Mouse (Mus musculus) forebrain, embryonic 16.5 days (tissue): ENCODE measurements around the gene Timp3. TPM values are rescaled to one million over a fixed set of nuclear protein-coding genes. Genes with fewer than 3 reads are reported as not detected.
A peak's percentile ranks its signal among the peaks of the same experiment; 100 is the strongest.
"Not testable (repeated sequence)": the region's sequence is repeated elsewhere in the genome, so short reads cannot be mapped to it uniquely, and the experiment has no call there.

Experiments used
- ATAC-seq: fragments of 200-750 bp; cut with Nextera tagmentation; 2 replicates; pipeline ENCODE4 v1.8.0; 2017; ENCODE audit warnings: mild to moderate bottlenecking, moderate library complexity
- H3K27ac ChIP-seq: fragments of 300-500 bp; sonication (generic); 2 replicates; pipeline ENCODE4 v1.5.1; 2014; ENCODE audit warnings: low read length, control low read depth
- H3K27me3 ChIP-seq: fragments of 300-500 bp; sonication (generic); replicated peaks from 2 replicates; pipeline ENCODE4 v1.6.1; 2014; ENCODE audit warnings: low read length; ENCODE audit not compliant: control insufficient read depth, insufficient read depth
- H3K36me3 ChIP-seq: fragments of 300-500 bp; sonication (generic); 2 replicates; pipeline ENCODE4 v1.6.1; 2014; ENCODE audit not compliant: control insufficient read depth, insufficient read depth
- H3K4me1 ChIP-seq: fragments of 300-500 bp; sonication (generic); replicated peaks from 2 replicates; pipeline ENCODE4 v1.6.1; 2014; ENCODE audit warnings: low read length; ENCODE audit not compliant: control insufficient read depth, insufficient read depth
- H3K4me2 ChIP-seq: fragments of 300-500 bp; sonication (generic); 2 replicates; pipeline ENCODE4 v1.6.1; 2014; ENCODE audit warnings: mild to moderate bottlenecking, low read length, control low read depth
- H3K4me3 ChIP-seq: fragments of 300-500 bp; sonication (generic); replicated peaks from 2 replicates; pipeline ENCODE4 v1.5.1; 2014; ENCODE audit warnings: mild to moderate bottlenecking, low read length, control low read depth
- H3K9ac ChIP-seq: fragments of 300-500 bp; sonication (generic); replicated peaks from 2 replicates; pipeline ENCODE4 v1.6.1; 2014; ENCODE audit warnings: low read depth, low read length, control low read depth
- H3K9me3 ChIP-seq: fragments of 300-500 bp; sonication (generic); 2 replicates; pipeline ENCODE4 v1.6.1; 2016; ENCODE audit warnings: low read length; ENCODE audit not compliant: control insufficient read depth
- WGBS: fragments of 180-500 bp; shearing (Covaris S2); extraction: QIAGEN DNeasy Blood & Tissue Kit; methylation state at CpG from one replicate; pipeline ENCODE4 v1.1.7; 2014; 5-methylcytosine and 5-hydroxymethylcytosine counted together
- polyA plus RNA-seq: library from polyadenylated mRNA; unstranded; fragments of >200 nt; fragmentation: Nextera tagmentation; extraction: Ambion mirVana; gene quantifications from 2 replicates; pipeline ENCODE4 v1.2.1, GENCODE M21; 2015

Timp3 gene
- polyA plus RNA-seq, 1 experiment from 2014 or later = 21.4 TPM

GRCm38 (mm10) chr10:86365632-86366092 lies 65.5 kb downstream of the Timp3 start:
- H3K4me2 ChIP-seq = no peak overlapping the region
- H3K27me3 ChIP-seq = no peaks in the 10 kb centered on the region
- peak; percentile 65 for ATAC-seq
- no peak overlapping the region for H3K27ac ChIP-seq
- no peak overlapping the region for H3K4me3 ChIP-seq
- no peak overlapping the region for H3K9ac ChIP-seq
- WGBS = 69% methylated on average over 5 of the region's 5 CpGs
- H3K36me3 ChIP-seq = no peaks in the 10 kb centered on the region
- no peaks in the 10 kb centered on the region for H3K9me3 ChIP-seq
- no peaks in the 10 kb centered on the region for H3K4me1 ChIP-seq

- 92% methylated on average over 4 of the region's 4 CpGs for WGBS
- Histone ChIP-seq H3K27me3 (no peaks in the 10 kb centered on the region), H3K4me1 (no peaks in the 10 kb centered on the region), H3K27ac (no peak overlapping the region), H3K4me3 (no peak overlapping the region), H3K9ac (no peak overlapping the region), H3K9me3 (no peaks in the 10 kb centered on the region), H3K36me3 (no peaks in the 10 kb centered on the region), H3K4me2 (no peak overlapping the region)
- no peak for ATAC-seq
These were observed 67.2 kb downstream of the Timp3 start for GRCm38 (mm10) chr10:86367346-86367745.

- Histone ChIP-seq H3K4me2 (no peak overlapping the region), H3K9me3 (no peaks in the 10 kb centered on the region), H3K27me3 (no peaks in the 10 kb centered on the region), H3K4me3 (no peak overlapping the region), H3K4me1 (no peaks in the 10 kb centered on the region), H3K36me3 (no peaks in the 10 kb centered on the region), H3K27ac (no peak overlapping the region), H3K9ac (no peak overlapping the region)
- ATAC-seq = no peak
- whole genome bisulfite sequencing = 81% methylated on average over 12 of the region's 12 CpGs
These were observed 68.6 kb downstream of the Timp3 start for GRCm38 (mm10) chr10:86368811-86369210.

- Histone ChIP-seq H3K27ac (no peak overlapping the region), H3K9me3 (no peaks in the 10 kb centered on the region), H3K27me3 (no peaks in the 10 kb centered on the region), H3K9ac (no peak overlapping the region), H3K4me1 (no peaks in the 10 kb centered on the region), H3K36me3 (no peaks in the 10 kb centered on the region), H3K4me3 (no peak overlapping the region), H3K4me2 (no peak overlapping the region)
- no peak for ATAC-seq
- 77% methylated on average over 4 of the region's 4 CpGs for WGBS
These were observed 69.2 kb downstream of the Timp3 start for GRCm38 (mm10) chr10:86369346-86369745.

GRCm38 (mm10) chr10:86371561-86371960 lies 71.4 kb downstream of the Timp3 start:
- no peak overlapping the region for H3K27ac ChIP-seq
- H3K27me3 ChIP-seq = no peaks in the 10 kb centered on the region
- no peak for ATAC-seq
- H3K9me3 ChIP-seq = no peaks in the 10 kb centered on the region
- no peak overlapping the region for H3K4me3 ChIP-seq
- H3K4me1 ChIP-seq = no peaks in the 10 kb centered on the region
- H3K4me2 ChIP-seq = no peak overlapping the region
- H3K36me3 ChIP-seq = no peaks in the 10 kb centered on the region
- no peak overlapping the region for H3K9ac ChIP-seq

GRCm38 (mm10) chr10:86374061-86374460 lies 73.9 kb downstream of the Timp3 start:
- ATAC-seq = no peak
- no peaks in the 10 kb centered on the region for H3K27me3 ChIP-seq
- H3K4me3 ChIP-seq = no peak overlapping the region
- H3K9ac ChIP-seq = no peak overlapping the region
- H3K4me1 ChIP-seq = no peaks in the 10 kb centered on the region
- no peak overlapping the region for H3K27ac ChIP-seq
- no peak overlapping the region for H3K4me2 ChIP-seq
- H3K36me3 ChIP-seq = no peaks in the 10 kb centered on the region
- no peaks in the 10 kb centered on the region for H3K9me3 ChIP-seq
- WGBS = 85% methylated on average over 2 of the region's 2 CpGs

GRCm38 (mm10) chr10:86375903-86376302 lies 75.7 kb downstream of the Timp3 start:
- Histone ChIP-seq H3K36me3 (no peaks in the 10 kb centered on the region), H3K9me3 (no peaks in the 10 kb centered on the region), H3K9ac (no peak overlapping the region), H3K27me3 (no peaks in the 10 kb centered on the region), H3K4me3 (no peak overlapping the region), H3K4me2 (no peak overlapping the region), H3K4me1 (no peaks in the 10 kb centered on the region), H3K27ac (no peak overlapping the region)
- ATAC-seq = peak; percentile 54
- WGBS = 58% methylated on average over 11 of the region's 11 CpGs

GRCm38 (mm10) chr10:86376392-86377185 lies 76.4 kb downstream of the Timp3 start:
- peak; percentile 77 for ATAC-seq
- WGBS = 64% methylated on average over 8 of the region's 8 CpGs
- H3K4me1 ChIP-seq = no peaks in the 10 kb centered on the region
- no peaks in the 10 kb centered on the region for H3K9me3 ChIP-seq
- H3K27ac ChIP-seq = no peak overlapping the region
- no peak overlapping the region for H3K4me3 ChIP-seq
- H3K9ac ChIP-seq = no peak overlapping the region
- H3K36me3 ChIP-seq = no peaks in the 10 kb centered on the region
- no peaks in the 10 kb centered on the region for H3K27me3 ChIP-seq
- no peak overlapping the region for H3K4me2 ChIP-seq

- H3K27me3 ChIP-seq, H3K36me3 ChIP-seq, H3K4me2 ChIP-seq, ATAC-seq, H3K27ac ChIP-seq, H3K4me3 ChIP-seq, H3K4me1 ChIP-seq, H3K9ac ChIP-seq, H3K9me3 ChIP-seq: not testable (repeated sequence)
- WGBS = 91% methylated on average over 2 of the region's 2 CpGs
These were observed 78.6 kb downstream of the Timp3 start for GRCm38 (mm10) chr10:86378803-86379202.
